In genomic region chr1:120816237-120816820, GRCm38 (mm10) we compare ENCODE assay signal across 13 mouse cellular contexts.
DNase-seq lines count a peak whose midpoint lies in the region; ATAC-seq lines count a peak whose summit lies in the region.
"Had no signal": no experiment of that assay in that cellular context is flagged by ENCODE, and none has a peak within 500 bp of the region (broad histone marks: within the 10 kb centered on the region; RNA-seq: fewer than 3 reads in every experiment).

No protein-coding gene starts in this region.

- 45% methylated on average over 5 of the region's 5 CpGs for WGBS in heart, embryonic 12.5 days

- ATAC-seq in heart, embryonic 12.5 days (ENCODE audit: insufficient number of reproducible peaks, low FRiP score), result no peak
- ATAC-seq in cerebellum, adult (ENCODE audit: insufficient number of reproducible peaks, low FRiP score, low TSS enrichment), result no peak

- no peak overlapping the region for H3K4me2 ChIP-seq in heart, embryonic 12.5 days
- H3K4me2 ChIP-seq: limb, embryonic 15.5 days; lung, embryonic 14.5 days had no signal

- H3K36me3 ChIP-seq in heart, embryonic 12.5 days, result no peaks in the 10 kb centered on the region
- H3K36me3 ChIP-seq: limb, embryonic 15.5 days had no signal

- peak; percentile 70 to 78 for DNase-seq in cerebellum, postnatal 10 days
- no peak for DNase-seq in cerebellum, postnatal 36 days
- peak; percentile 3 to 33 for DNase-seq in heart, postnatal 14 days
- DNase-seq in 3T3-L1 (ENCODE audit: low read depth, low spot score), result peak; percentile 48
- peak; percentile 19 for DNase-seq in gastrocnemius, postnatal 25 days
- no peak for DNase-seq in adrenal gland, adult (ENCODE audit: inconsistent age in 2 of 2, low spot score in 1 of 2)
- DNase-seq: cerebellum, adult 11-12 months; layer of hippocampus, postnatal 36 days; lung, embryonic 14.5 days had no signal

- no peak overlapping the region for H3K4me3 ChIP-seq in heart, embryonic 12.5 days
- H3K4me3 ChIP-seq: limb, embryonic 15.5 days had no signal

- no peaks in the 10 kb centered on the region for H3K4me1 ChIP-seq in heart, embryonic 12.5 days (replicated peaks)
- H3K4me1 ChIP-seq: limb, embryonic 15.5 days had no signal

- no peaks in the 10 kb centered on the region for H3K27me3 ChIP-seq in heart, embryonic 12.5 days (replicated peaks)
- H3K27me3 ChIP-seq: limb, embryonic 15.5 days had no signal

- no peak overlapping the region for H3K9ac ChIP-seq in heart, embryonic 12.5 days
- H3K9ac ChIP-seq: limb, embryonic 15.5 days; lung, embryonic 14.5 days had no signal

- peaks cover 2% of the 10 kb centered on the region; the same call in 1 of the 2 replicates for H3K9me3 ChIP-seq in heart, embryonic 12.5 days (replicated peaks)
- H3K9me3 ChIP-seq: limb, embryonic 15.5 days had no signal

- no peak overlapping the region for H3K27ac ChIP-seq in heart, embryonic 12.5 days (ENCODE audit: poor library complexity, severe bottlenecking)
- H3K27ac ChIP-seq: kidney, postnatal 0 days; limb, embryonic 15.5 days had no signal

- intact Hi-C loops in heart, postnatal 14 days (cut with DNase I), result no loop called here

Comparison
In these comparisons a context has a peak if more than half of its experiments do, and no peak if none do; other contexts are left out.
1. DNase-seq: peak in cerebellum, postnatal 10 days (2 of 2), heart, postnatal 14 days (2 of 2), 3T3-L1 (single experiment) and gastrocnemius, postnatal 25 days (single experiment); none in cerebellum, postnatal 36 days (0 of 2) and adrenal gland, adult (0 of 2).